Mouse (Mus musculus): Measurements from ENCODE around the gene Mrto4. TPM values are rescaled to one million over a fixed set of nuclear protein-coding genes. Genes with fewer than 3 reads are reported as not detected.

Gene Mrto4
- total RNA-seq, 2 experiments from 2014 or later: 65.3 to 78.7 TPM

Small RNAs within 50 kb of the gene (microRNA-seq; reads per million reads assigned to microRNA genes)
- not detected for gene Gm24245
- gene Gm25732: 1.00 reads per million

Other genes starting within 250 kb of the Mrto4 start
- 100 to 1,000 TPM; 407 to 417 TPM for gene Minos1, start 221.5 kb downstream of the Mrto4 start, total RNA-seq (2021)
- 100 to 1,000 TPM; 379 to 391 TPM for gene Capzb, start 159.7 kb downstream of the Mrto4 start, total RNA-seq (2021)
- gene Pqlc2, start 41.9 kb downstream of the Mrto4 start, total RNA-seq (2021): 1 to 10 TPM; 7.9 to 9.4 TPM
- 10 to 100 TPM; 65.8 to 69.2 TPM for gene Akr7a5, start 41.8 kb downstream of the Mrto4 start, total RNA-seq (2021)
- 10 to 100 TPM; 53.0 to 63.1 TPM for gene Emc1, start within 50 bp of the Mrto4 start, total RNA-seq (2021)
- 100 to 1,000 TPM; 159 to 191 TPM for gene Ubr4, start within 50 bp of the Mrto4 start, total RNA-seq (2021)
- 10 to 100 TPM; 11.3 to 11.4 TPM for gene Iffo2, start 178.0 kb upstream of the Mrto4 start, total RNA-seq (2021)